Mouse (Mus musculus) frontal cortex, adult 2 months (tissue): ENCODE data around the gene Vmn1r63. TPM values are rescaled to one million over a fixed set of nuclear protein-coding genes. Genes with fewer than 3 reads are reported as not detected.
"Not testable (repeated sequence)": the region's sequence is repeated elsewhere in the genome, so short reads cannot be mapped to it uniquely, and the experiment has no call there.

ENCODE experiments used
- DNase-seq, 2 experiments: peaks; one replicate each; pipeline ENCODE4 v3.0.0; 2022; ENCODE audit warnings: low spot score in 1 of 2; ENCODE audit errors: extremely low spot score in 1 of 2
- polyA plus RNA-seq: library from polyadenylated mRNA; depleted of rRNA; stranded (reverse); fragments of >200 nt; gene quantifications from 2 replicates; pipeline ENCODE4 v1.2.3, GENCODE M21; 2012; rRNA removed

The Vmn1r63 gene
- not detected in 2 replicates for polyA plus RNA-seq

- not testable (repeated sequence) for DNase-seq
Observed at GRCm38 (mm10) chr7:5805345-5805744, at the start of gene Vmn1r63. TSS of gene Vmn1r63 (minus strand) at chr7:5805445.

Other genes starting within 250 kb of the Vmn1r63 start
- gene Vmn1r61, start 192.2 kb downstream of the Vmn1r63 start, polyA plus RNA-seq, result not detected in 2 replicates
- not detected in 2 replicates for gene Vmn1r62, start 131.8 kb downstream of the Vmn1r63 start, polyA plus RNA-seq
- not detected in 2 replicates for gene Vmn1r64, start 79.1 kb upstream of the Vmn1r63 start, polyA plus RNA-seq
- gene Vmn1r65, start 205.6 kb upstream of the Vmn1r63 start, polyA plus RNA-seq, result not detected in 2 replicates
- gene Nlrp4c, start 239.7 kb upstream of the Vmn1r63 start, polyA plus RNA-seq, result not detected in 2 replicates